Mouse (Mus musculus): Measurements from ENCODE around the gene M1ap. TPM values are rescaled to one million over a fixed set of nuclear protein-coding genes. Genes with fewer than 3 reads are reported as not detected.

Gene M1ap
- polyA plus RNA-seq, 1 experiment from 2014 or later: 15.7 TPM

DNA sequence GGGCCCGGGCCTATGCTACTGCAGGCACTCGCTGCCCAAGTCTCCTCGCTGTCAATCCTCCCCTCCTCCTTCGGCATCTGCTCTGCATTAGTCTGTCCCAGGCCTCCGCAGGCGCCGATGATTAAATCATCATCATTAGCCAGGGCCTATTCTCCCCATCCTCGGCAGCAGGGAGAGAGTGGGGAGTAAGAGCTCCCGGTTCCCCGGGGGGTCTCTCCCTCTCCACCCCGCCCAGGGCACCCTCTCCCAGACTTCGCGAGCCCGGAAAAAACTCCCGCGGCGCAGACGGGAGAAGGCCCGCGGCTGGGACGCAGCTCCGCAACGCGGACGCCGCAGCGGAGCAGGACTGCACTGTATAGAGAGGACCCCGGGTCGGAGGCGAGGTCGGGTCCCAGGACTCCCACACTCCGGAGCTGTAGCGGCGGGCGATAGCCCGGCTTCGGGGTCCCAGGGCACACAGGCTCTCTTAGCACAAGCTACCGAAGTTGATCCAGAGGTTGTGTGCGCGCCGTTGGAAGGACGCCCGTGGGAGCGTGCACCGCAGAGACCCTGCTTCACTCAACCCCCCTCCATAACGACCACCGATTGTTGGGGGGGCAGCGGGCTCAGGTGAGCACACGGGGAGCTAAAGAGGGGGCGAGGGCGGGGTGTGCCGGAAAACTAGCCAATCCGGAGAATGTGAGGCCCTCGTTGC is 131.1 kb downstream of the M1ap start, which contains the start of gene Pcgf1:
TSS of gene Pcgf1 (plus strand) at position 240 of the 694 bp plus-strand sequence.
- peaks cover 27% of the 10 kb centered on the region for H3K4me1 ChIP-seq (replicated peaks)
- peak; percentile 49 for ATAC-seq (ENCODE audit: low read depth)
- H3K9ac ChIP-seq: peak within 1 kb of the TSS; percentile 87
- no peak for DNase-seq
- peaks cover 57% of the 10 kb centered on the region for H3K27me3 ChIP-seq
- H3K27ac ChIP-seq: peak within 1 kb of the TSS; percentile 85
- H3K4me3 ChIP-seq (replicated peaks): peak within 1 kb of the TSS; percentile 86
- no peaks in the 10 kb centered on the region for H3K9me3 ChIP-seq (replicated peaks)
- WGBS (ENCODE audit: insufficient replicate concordance): under 1% methylated on average over 54 of the region's 54 CpGs
- H3K36me3 ChIP-seq: peaks cover 19% of the 10 kb centered on the region
- H3K4me2 ChIP-seq: peak within 1 kb of the TSS; percentile 98

DNA sequence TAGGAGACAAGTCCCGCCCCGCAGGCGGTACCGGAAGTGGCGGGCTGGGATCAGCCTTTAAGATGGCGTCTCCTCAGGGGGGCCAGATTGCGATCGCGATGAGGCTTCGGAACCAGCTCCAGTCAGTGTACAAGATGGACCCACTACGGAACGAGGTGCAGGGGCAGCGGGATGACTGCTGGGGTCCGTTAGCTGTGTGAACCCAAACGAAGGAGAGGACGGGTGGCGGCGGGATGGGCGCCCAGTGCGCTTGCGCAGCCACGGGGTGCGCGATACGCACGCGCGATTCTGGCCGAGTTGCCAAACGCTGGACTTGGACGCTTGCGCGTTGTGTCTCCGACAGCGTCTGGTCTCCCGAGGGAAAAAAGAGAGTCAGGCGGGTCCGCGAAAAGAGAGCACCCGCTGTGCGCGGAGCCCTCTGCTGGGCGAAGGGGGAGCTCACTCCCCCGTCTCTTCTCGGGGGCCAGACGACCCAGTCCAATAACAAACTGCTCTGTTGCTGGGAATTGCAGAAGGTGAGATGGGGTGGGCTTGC is 131.7 kb downstream of the M1ap start:
- DNase-seq (peak; percentile 98), ATAC-seq (ENCODE audit: low read depth) (peak; percentile 88)
- under 1% methylated on average over 46 of the region's 46 CpGs for WGBS (ENCODE audit: insufficient replicate concordance)
- Histone ChIP-seq H3K4me2 (peak overlapping the region; percentile 98), H3K9ac (peak overlapping the region; percentile 87), H3K36me3 (peaks cover 19% of the 10 kb centered on the region), H3K4me3 (replicated peaks) (peak overlapping the region; percentile 86), H3K4me1 (replicated peaks) (peaks cover 27% of the 10 kb centered on the region), H3K9me3 (replicated peaks) (no peaks in the 10 kb centered on the region), H3K27ac (peak overlapping the region; percentile 85), H3K27me3 (peaks cover 57% of the 10 kb centered on the region)

Small RNAs within 50 kb of the gene (microRNA-seq; reads per million reads assigned to microRNA genes)
- gene Mir7040: not detected

Other genes starting within 250 kb of the M1ap start
- gene Pole4, start 241.5 kb upstream of the M1ap start, polyA plus RNA-seq (2015; fragmentation: Nextera tagmentation; extraction: Ambion mirVana): 65.7 and 74.9 TPM in 2 replicates
- gene Hk2, start 172.4 kb upstream of the M1ap start, polyA plus RNA-seq (2015; fragmentation: Nextera tagmentation; extraction: Ambion mirVana): 6.0 and 6.7 TPM in 2 replicates
- gene Sema4f, start 7.1 kb upstream of the M1ap start, polyA plus RNA-seq (2015; fragmentation: Nextera tagmentation; extraction: Ambion mirVana): 0.05 TPM in 1 of 2 replicates, not detected in the other
- 20.1 and 20.2 TPM in 2 replicates for gene Dok1, start 86.6 kb downstream of the M1ap start, polyA plus RNA-seq (2015; fragmentation: Nextera tagmentation; extraction: Ambion mirVana)
- 2.1 and 2.2 TPM in 2 replicates for gene Loxl3, start 87.3 kb downstream of the M1ap start, polyA plus RNA-seq (2015; fragmentation: Nextera tagmentation; extraction: Ambion mirVana)
- gene Aup1, start 107.6 kb downstream of the M1ap start, polyA plus RNA-seq (2015; fragmentation: Nextera tagmentation; extraction: Ambion mirVana): 186 and 197 TPM in 2 replicates
- gene Htra2, start 108.4 kb downstream of the M1ap start, polyA plus RNA-seq (2015; fragmentation: Nextera tagmentation; extraction: Ambion mirVana): 131 and 132 TPM in 2 replicates
- 5.3 and 5.6 TPM in 2 replicates for gene Dqx1, start 110.9 kb downstream of the M1ap start, polyA plus RNA-seq (2015; fragmentation: Nextera tagmentation; extraction: Ambion mirVana)
- gene Tlx2, start 123.4 kb downstream of the M1ap start, polyA plus RNA-seq (2015; fragmentation: Nextera tagmentation; extraction: Ambion mirVana): 0.14 TPM in 1 of 2 replicates, not detected in the other
- gene Pcgf1, start 131.0 kb downstream of the M1ap start, polyA plus RNA-seq (2015; fragmentation: Nextera tagmentation; extraction: Ambion mirVana): 19.3 and 21.2 TPM in 2 replicates
- gene Lbx2, start 139.5 kb downstream of the M1ap start, polyA plus RNA-seq (2015; fragmentation: Nextera tagmentation; extraction: Ambion mirVana): 0.24 and 0.38 TPM in 2 replicates
- 0.94 and 1.1 TPM in 2 replicates for gene Ccdc142, start 154.7 kb downstream of the M1ap start, polyA plus RNA-seq (2015; fragmentation: Nextera tagmentation; extraction: Ambion mirVana)
- 1.1 and 1.3 TPM in 2 replicates for gene Gm42688, start 154.7 kb downstream of the M1ap start, polyA plus RNA-seq (2015; fragmentation: Nextera tagmentation; extraction: Ambion mirVana)
- 94.5 and 99.8 TPM in 2 replicates for gene Mrpl53, start 162.1 kb downstream of the M1ap start, polyA plus RNA-seq (2015; fragmentation: Nextera tagmentation; extraction: Ambion mirVana)
- gene Mogs, start 168.6 kb downstream of the M1ap start, polyA plus RNA-seq (2015; fragmentation: Nextera tagmentation; extraction: Ambion mirVana): 44.9 and 46.7 TPM in 2 replicates
- gene Wbp1, start 174.7 kb downstream of the M1ap start, polyA plus RNA-seq (2015; fragmentation: Nextera tagmentation; extraction: Ambion mirVana): 30.4 and 32.3 TPM in 2 replicates
- 6.3 and 7.2 TPM in 2 replicates for gene Ino80b, start 178.5 kb downstream of the M1ap start, polyA plus RNA-seq (2015; fragmentation: Nextera tagmentation; extraction: Ambion mirVana)
- 10.1 and 11.7 TPM in 2 replicates for gene Rtkn, start 188.6 kb downstream of the M1ap start, polyA plus RNA-seq (2015; fragmentation: Nextera tagmentation; extraction: Ambion mirVana)
- gene Wdr54, start 209.5 kb downstream of the M1ap start, polyA plus RNA-seq (2015; fragmentation: Nextera tagmentation; extraction: Ambion mirVana): 0.60 and 0.67 TPM in 2 replicates
- gene 1700003E16Rik, start 209.5 kb downstream of the M1ap start, polyA plus RNA-seq (2015; fragmentation: Nextera tagmentation; extraction: Ambion mirVana): 0.15 and 0.20 TPM in 2 replicates
- gene Dctn1, start 219.0 kb downstream of the M1ap start, polyA plus RNA-seq (2015; fragmentation: Nextera tagmentation; extraction: Ambion mirVana): 28.0 and 30.7 TPM in 2 replicates

Data from liver, embryonic 13.5 days (tissue).